Mouse (Mus musculus) right cerebral cortex, adult 2 months (tissue): ENCODE results near the gene Stk24.
"Not testable (repeated sequence)": the region's sequence is repeated elsewhere in the genome, so short reads cannot be mapped to it uniquely, and the experiment has no call there.

ENCODE experiments used
- DNase-seq, 2 experiments: peaks; one replicate each; pipeline ENCODE4 v3.0.0; 2021 to 2022; ENCODE audit warnings: low spot score in 2 of 2

Gene Stk24

DNA sequence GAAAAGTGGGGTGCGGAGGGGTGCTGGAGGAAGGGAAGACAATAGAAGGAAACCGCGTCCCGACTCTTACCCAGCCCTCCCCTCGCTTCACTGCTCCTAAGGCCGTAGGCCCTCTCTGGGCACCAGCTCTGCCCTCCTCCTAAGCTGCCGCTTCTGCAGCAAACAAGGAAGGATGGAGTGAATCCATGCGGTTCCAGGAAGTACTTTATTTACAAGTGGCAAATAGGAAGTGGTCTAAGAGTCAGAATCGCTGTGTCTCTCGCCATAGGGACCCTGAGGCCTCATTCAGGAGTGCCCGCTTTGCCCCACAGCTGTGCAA is at the start of gene Stk24:
Gene Stk24, minus strand, starts transcription at position 185 of the 319 bp plus-strand sequence.
- no peak for DNase-seq

DNA sequence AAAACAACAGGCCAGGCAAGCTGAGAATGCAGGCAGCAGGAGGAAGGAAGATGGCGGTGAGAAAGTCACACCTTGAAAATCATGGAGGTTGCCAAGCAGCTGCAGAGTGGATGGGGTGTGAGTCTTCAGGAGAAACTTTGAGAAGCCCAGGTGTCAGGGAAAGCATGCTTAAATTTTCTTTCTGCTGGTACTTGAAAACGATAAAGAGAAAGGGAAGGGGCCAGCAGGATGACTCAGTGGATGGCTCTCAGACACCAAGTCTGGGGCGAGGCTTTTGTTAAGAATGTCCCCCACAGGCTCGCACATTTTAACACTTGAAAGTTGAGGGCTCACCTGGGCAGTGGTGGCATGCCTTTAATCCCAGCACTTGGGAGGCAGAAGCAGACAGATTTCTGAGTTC is 48.3 kb upstream of the Stk24 start:
- DNase-seq: no peak

DNA sequence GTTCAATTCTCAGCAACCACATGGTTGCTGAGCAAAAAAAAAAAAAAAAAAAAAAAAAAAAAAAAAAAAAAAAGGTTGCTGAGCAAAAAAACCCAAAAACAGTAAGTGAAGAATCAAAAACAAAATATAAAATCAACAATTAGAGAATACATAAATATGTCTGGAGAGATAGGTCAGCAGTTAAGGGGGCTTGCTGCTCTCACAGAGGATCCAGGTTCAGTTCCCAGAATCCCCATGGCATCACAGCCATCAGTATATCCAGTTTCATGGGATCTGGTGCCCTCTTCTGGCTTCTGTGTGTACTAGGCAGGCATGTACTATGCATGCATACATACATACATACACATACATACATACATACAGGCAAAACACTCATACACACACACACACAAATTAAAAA is 46.9 kb upstream of the Stk24 start:
- DNase-seq: no peak

DNA sequence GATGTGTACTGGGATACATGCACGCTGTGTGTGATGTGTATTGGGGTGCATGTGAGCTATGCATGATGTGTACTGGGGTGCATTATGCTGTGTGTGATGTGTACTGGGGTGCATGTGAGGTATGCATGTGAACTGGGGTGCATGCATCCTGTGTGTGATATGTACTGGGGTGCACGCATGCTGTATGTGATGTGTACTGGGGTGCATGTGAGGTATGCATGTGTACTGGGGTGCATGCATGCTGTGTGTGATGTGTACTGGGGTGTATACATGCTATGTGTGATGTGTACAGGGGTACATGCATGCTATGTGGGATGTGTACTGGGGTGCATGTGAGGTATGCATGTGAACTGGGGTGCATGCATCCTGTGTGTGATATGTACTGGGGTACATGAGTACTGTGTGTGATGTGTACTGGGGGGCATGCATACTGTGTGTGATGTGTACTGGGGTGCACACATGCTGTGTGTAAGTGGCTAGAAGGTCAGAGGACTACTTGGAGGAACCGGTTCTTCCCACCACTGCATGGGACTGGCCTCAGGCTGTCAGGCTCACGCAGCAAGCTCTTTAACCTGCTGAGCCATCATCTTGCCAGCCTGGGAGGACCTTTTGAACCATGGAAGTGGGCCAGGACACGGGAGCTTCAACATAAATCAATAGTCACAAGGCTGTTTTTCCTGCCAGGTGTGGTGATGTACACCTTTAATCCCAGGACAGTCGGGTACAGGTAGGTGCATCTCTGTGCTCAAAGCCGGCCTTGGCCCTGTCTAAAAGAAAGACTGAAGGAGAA is 45.4 kb upstream of the Stk24 start:
- DNase-seq: no peak

DNA sequence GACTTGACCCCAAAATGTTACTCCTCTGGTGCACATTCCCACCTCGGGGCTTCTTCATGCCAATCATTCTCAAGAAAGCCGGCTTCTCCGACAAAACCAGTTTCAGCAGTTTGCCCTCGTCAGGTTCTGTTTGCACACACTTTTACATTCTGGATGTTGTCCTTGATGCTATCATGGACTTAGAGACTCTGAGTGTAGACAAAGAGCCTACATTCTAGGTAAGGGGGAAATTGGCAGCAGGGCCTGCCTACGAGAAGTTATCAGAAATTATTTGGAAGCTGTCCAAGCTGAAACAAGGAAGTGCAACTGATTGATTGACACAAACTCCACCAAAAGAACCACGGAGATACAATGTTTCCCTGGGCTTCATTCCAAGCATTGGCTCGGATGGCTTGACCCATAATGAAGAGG is 43.5 kb upstream of the Stk24 start:
- DNase-seq: no peak

DNA sequence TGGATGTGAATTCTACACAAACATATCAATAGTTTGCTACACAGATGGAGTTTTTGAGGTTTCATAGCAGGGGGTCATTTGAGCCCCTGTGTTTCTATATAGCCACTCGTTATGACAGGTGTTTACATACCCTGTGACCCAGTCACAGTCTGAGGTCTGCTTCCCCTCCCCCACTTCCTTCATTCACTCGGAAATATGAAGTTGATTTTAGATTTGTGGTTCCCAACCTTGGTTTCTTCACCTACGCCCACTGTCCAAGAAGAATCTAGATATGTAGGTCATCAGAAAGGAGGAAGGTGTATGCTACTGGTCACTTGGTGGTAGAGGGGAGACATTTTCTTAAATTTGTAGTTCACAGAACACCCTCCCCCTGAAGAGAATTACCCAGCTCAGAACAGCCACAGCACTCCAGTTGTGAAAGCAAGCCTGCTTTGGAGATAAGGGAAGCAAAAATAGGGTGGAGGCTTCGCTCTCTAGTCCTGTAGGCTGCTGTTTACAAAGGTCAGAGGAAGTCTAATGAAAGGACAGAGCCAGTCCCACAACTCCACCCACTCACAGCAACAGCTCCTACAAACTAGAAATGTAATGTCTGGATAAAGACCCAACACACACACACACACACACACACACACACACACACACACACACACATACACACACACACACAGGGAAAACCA is 43.0 kb upstream of the Stk24 start:
- DNase-seq: no peak

DNA sequence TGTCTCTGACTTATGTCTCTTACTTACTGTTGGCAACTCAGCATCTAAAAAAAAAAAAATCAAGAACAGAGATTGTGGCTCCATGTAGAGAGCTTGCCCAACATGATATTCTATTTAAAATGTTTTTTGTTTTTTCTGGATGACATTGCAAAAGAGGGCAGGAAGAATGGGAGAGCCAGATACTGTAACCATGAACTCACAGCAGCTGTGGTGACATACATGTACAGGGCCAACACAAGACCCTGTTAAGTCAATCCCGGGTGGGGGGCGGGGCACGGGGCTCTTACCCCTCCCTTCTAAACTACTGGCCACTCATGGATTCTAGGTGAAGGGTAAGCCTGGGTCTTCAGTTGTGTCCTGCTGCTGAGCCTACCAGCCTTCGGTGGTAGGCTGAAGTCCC is 42.2 kb upstream of the Stk24 start:
- DNase-seq: no peak

DNA sequence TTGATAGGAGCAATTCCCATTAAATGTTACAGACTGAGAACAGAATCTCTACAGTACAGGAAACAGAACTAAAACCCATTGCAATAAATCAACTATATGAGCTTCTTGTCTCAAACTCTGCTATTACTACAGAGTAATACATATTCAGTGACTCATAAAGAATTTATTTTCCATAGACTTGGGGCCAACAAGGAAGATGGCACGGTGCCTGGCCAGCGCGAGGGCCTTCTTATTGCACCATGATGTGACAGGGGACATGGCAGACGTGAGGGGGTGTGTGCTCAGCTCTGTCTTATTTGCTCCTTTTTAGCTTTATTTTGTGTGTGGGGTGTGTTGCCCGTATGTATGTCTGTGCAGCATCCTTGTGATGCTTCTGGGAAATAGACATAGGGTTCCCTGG is 37.8 kb upstream of the Stk24 start:
- no peak for DNase-seq

DNA sequence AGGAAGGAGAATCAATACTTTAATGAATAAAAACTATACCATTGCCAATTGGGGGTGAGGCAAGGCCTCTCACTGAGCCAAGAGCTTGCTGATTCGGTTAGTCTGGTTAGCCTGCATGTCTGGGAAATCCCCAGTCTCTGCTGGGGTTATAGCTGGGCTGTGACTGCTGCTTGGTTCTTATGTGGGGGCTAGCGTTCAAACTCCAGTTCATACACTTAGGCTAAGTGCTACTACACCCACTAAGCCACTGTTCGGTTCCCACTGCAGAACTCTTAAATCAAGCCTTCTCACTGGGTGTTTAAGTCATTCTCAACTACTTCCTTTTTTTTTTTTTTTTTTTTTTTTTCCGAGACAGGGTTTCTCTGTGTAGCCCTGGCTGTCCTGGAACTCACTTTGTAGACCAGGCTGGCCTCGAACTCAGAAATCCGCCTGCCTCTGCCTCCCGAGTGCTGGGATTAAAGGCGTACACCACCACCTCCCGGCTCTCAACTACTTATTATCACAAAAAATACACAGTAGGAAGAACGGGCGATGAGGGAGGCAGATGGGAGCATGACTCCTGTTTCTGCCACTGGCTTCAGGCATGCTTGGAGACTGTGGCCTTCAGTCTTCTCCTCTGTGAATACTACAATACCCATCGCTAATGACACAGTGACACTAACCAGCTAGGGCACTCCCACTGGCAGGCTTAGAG is 37.0 kb upstream of the Stk24 start:
- no peak for DNase-seq

DNA sequence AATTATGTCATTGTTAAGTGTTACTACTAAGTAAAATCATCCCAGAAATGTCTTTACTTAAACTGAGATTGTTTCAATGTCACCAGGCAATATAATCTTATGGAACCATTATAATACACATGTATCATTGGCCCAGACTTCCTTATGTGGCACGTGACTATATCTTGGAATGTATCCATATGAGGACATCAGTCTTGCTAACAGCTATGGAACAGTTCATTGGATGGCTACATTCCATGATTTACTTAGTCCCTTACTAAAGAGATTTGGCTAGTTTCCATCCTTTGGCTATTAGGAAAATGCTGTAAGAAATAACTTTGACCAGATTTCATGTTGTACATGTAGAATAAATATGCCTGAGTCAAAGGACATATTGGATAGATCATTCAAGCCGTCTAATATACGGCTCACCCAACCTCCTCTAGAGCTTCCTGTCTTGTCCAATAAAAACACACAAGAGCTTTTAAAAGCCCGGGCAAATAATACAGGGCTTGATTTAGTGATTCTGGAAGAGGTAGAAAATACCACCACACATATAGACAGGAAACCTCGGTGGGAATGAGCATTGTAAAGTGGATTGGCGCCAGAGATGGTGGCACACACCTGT is 34.9 kb upstream of the Stk24 start:
- no peak for DNase-seq

DNA sequence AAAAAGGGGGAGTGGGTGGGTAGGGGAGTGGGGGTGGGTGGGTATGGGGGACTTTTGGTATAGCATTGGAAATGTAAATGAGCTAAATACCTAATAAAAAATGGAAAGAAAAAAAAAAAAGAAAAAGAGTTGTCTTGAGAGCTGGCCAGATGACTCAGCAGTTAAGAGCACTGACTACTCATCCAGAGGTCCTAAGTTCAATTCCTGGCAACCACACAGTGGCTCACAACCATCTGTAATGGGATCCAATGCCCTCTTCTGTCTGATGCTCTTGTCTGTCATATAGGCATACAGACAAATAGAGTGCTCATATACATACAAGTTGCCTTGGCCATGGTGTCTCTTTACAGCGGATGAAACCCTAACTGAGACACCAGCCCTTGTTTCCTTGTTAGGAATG is 33.9 kb upstream of the Stk24 start:
- DNase-seq: not testable (repeated sequence)

DNA sequence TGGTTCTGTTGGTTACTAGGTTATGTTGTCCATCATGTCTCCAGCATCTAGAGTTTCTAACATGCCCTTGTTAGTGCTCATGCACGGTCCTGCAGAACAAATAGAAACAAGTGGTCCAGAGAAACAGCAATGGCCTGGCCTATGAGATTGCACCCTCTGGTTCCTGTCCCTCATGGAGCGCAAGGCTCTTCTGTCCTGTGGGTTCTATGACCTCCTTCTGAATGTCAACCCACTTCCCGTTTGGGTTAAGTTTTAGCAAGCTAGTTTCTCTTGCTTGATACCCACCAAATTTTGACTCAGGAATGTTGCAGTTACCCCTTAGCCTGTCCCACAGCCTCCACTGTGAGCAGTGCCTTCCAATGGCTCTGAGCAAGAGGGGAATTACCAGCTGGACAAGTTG is 29.1 kb upstream of the Stk24 start:
- no peak for DNase-seq

DNA sequence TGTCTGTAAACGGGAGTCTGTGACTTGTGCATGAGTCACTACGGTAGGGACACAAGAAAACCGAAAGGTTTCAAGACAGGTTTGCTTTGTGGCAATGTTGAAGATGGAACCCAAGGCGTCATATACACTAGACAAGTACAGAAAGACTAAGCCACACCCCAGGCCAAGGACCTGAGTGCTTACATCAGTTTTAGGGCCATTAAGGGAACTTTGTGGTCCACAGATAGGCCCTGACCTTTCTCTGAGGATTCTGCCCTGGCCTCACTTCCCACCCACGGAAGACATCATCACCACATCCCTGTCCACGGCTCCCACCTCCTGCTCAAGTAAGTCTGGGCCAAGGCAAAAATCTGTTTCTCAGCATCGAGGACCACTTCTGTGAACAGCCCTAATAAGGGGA is 27.1 kb upstream of the Stk24 start:
- no peak for DNase-seq

DNA sequence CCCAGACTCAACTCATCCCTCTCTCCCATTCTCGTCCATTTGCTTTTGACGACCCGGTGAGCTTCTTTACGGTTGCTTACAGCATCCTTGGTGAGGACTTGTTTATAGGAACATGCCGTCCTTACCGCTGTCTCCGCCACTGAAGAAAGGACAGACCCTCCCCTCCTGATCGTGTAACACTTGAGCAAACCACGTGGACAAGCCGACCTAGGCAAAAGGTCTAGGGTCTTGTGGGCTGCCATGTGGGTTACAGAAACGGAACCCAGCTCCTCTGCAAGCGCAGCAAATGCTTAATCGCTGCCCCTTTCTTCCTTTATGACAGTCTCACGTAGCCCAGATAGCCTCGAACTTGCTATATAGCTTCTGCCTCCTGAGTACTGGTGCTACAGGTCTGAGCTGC is 25.7 kb upstream of the Stk24 start:
- DNase-seq: no peak

DNA sequence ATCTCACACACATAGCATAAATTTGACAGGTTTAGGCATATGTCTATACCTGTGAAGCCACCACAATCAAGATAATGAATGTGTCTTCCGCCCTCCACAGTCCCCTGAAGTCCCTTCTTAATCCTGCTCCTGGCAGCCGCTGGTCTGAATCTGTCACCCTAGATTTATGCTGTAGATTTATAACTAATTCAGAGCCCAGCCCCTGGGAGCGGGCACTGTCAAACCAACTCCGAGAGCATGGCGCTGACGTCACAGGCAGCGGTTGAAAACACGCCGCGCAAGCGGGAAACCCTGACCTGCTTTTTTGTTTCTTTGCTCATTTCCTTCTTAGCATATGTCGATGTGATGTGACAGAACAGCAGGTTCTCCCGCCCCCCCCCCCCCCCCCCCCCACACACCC is 25.3 kb upstream of the Stk24 start:
- no peak for DNase-seq

DNA sequence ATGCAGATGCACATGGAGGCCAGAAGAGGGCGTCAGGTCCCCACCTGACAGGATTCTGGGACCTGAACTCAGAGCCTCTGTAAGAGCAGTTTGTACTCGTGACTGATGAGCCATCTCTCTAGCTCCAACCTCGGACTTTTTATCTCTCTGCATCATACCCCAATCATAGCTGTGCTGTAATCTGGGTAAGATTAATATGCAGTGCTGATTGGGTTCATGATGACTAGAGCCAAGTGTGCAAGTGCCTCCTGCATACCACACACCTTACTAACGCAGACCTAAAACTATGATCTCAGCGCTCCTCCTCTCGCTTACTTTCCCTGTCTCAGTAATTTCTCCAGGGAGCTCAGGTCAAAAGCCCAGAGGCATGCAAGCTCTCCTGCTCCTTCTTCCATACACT is 19.9 kb upstream of the Stk24 start:
- no peak for DNase-seq

DNA sequence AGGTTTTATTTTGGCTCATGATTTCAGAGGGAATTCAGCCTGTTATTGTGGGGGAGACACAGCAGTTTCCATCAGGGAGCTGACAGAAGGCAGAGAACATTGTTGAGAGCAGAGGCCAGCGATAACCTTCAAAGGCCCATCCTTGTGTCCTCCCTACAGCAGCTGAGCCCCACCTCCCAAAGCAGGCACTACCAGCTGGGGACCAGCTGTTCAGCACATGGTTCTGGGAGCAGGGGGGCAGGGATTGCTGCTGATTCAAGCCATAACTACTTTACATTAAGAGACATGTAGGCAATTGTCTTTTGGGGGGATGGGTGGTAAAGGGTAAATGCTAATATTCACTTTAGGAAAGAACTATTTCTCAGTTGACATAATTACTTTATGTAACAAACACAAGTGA is 17.7 kb upstream of the Stk24 start:
- DNase-seq: no peak

DNA sequence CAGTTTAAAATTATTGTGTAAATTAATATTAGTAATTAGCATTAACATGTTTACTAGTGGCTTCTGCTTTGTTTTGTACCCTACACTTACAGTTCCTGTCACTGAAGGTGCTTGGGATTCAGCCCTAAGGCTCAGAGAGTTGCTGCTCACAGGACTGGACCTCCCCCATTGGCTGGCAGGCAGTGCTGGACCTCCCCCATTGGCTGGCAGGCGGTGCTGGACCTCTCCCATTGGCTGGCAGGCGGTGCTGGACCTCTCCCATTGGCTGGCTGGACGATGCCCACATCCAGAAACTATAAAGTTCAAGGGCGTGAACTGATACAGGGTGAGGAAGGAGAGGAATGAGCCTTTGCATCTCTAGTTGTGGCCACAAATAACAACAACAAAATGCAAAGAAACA is 15.3 kb upstream of the Stk24 start:
- DNase-seq: no peak

DNA sequence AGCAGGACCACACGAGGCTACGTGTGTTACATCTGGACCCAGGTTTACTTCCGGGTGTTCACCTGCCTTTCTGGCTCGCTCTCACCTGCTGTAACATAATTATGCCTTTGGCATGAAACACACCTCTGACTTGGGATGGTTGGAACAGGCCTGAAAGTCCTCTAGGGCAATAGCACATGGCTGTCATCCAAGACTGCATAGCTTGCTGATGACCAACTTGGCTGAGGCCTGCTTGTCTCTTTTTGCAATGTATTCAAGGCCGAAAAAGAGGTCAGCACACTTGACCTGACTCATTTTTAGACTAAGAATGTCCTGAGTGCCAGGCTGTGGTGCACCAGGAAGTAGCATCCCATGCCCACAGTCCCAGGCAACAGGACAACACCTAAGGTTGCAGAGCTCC is 12.1 kb upstream of the Stk24 start:
- DNase-seq: no peak

DNA sequence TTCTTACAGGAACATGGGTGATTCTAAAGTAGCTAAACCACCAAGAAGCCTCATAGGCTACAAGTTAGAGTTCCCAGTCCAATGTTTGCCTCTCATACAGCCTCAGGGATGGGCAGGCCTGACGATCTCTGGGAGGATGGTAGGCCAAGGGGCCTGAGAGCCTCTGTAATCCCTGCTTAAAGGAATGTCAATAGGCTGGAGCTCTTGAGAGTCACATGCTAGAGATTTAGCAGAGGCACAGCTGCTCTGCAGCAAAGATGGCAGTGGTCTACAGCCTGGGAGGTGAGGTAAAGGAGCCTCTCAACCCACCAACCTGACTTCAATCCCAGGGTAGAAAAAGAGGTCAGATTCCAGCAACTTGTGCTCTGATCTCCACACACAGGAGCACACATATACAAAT is 7.9 kb upstream of the Stk24 start:
- DNase-seq: no peak

DNA sequence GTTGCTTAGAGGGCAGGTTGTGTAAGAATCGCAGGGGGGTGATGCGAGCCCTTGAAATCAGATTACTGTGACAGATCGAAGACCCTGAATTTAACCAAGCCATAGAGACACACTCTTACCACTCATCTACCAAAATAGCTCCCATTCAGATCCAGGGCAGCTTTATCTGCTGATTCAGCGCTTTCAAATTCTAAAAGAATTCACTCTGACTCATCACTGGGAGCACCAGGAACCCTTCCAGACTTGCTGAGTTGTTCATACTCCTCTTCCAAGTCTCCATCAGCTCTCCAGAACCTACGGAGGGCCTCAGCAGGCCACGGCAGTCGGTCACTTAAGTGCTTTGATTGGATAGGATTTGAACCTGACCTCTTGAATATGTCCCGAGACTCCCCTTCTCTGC is 5.6 kb upstream of the Stk24 start:
- peak; percentile 33 to 36 for DNase-seq

DNA sequence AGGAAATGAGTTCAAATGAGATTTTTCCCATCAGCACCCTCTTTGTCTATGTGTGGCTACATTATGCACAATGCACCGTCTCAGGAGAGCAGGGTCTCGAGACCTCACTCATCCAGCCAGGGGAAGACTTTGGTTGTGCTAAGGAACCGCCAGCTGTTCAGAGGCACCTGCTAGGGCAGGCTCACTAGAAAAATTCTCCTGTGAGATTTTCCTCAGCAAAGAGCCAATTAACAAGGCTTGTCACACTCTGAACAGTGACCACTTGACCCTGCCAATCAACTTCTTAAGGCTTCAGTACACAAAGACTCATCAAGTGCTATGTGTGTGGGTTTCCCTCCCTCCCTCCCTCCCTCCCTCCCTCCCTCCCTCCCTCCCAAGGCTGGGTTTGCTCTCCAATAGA is 4.0 kb upstream of the Stk24 start:
- DNase-seq: no peak
